Mouse (Mus musculus) stomach, embryonic 16.5 days (tissue): ENCODE data around the gene Atpif1. TPM values are rescaled to one million over a fixed set of nuclear protein-coding genes. Genes with fewer than 3 reads are reported as not detected.
"Not testable (repeated sequence)": the region's sequence is repeated elsewhere in the genome, so short reads cannot be mapped to it uniquely, and the experiment has no call there.

Experiments used
- ATAC-seq: fragments of 200-750 bp; cut with Nextera tagmentation; 2 replicates; pipeline ENCODE4 v1.8.0; 2017; ENCODE audit warnings: moderate number of reproducible peaks, moderate TSS enrichment; ENCODE audit not compliant: insufficient read depth, low FRiP score
- H3K27ac ChIP-seq: fragments of 300-500 bp; sonication (generic); 2 replicates; pipeline ENCODE4 v1.5.1; 2014; ENCODE audit warnings: low read length
- H3K27me3 ChIP-seq: fragments of 300-500 bp; sonication (generic); 2 replicates; pipeline ENCODE4 v1.6.1; 2014; ENCODE audit warnings: low read length, control low read depth, mixed read lengths; ENCODE audit not compliant: control insufficient read depth, insufficient read depth
- H3K36me3 ChIP-seq: fragments of 300-500 bp; sonication (generic); 2 replicates; pipeline ENCODE4 v1.6.1; 2014; ENCODE audit warnings: low read length; ENCODE audit not compliant: control insufficient read depth, insufficient read depth
- H3K4me1 ChIP-seq: fragments of 300-500 bp; sonication (generic); 2 replicates; pipeline ENCODE4 v1.6.1; 2014; ENCODE audit warnings: low read length, control low read depth, mixed read lengths; ENCODE audit not compliant: control insufficient read depth, insufficient read depth
- H3K4me2 ChIP-seq: fragments of 300-500 bp; sonication (generic); 2 replicates; pipeline ENCODE4 v1.6.1; 2014; ENCODE audit warnings: low read depth, low read length, mixed read lengths
- H3K4me3 ChIP-seq: fragments of 300-500 bp; sonication (generic); replicated peaks from 2 replicates; pipeline ENCODE4 v1.5.1; 2014; ENCODE audit warnings: mild to moderate bottlenecking, low read length
- H3K9ac ChIP-seq: fragments of 300-500 bp; sonication (generic); 2 replicates; pipeline ENCODE4 v1.6.1; 2014; ENCODE audit warnings: low read length
- H3K9me3 ChIP-seq: fragments of 300-500 bp; sonication (generic); replicated peaks from 2 replicates; pipeline ENCODE4 v1.6.1; 2016; ENCODE audit warnings: low read length, control low read depth; ENCODE audit not compliant: control insufficient read depth
- WGBS: fragments of 180-500 bp; shearing (Covaris S2); extraction: QIAGEN DNeasy Blood & Tissue Kit; methylation state at CpG from one replicate; pipeline ENCODE4 v1.1.7; 2014; 5-methylcytosine and 5-hydroxymethylcytosine counted together
- polyA plus RNA-seq: library from polyadenylated mRNA; unstranded; fragments of >200 nt; fragmentation: Nextera tagmentation; extraction: Ambion mirVana; gene quantifications from 2 replicates; pipeline ENCODE4 v1.2.1, GENCODE M21; 2015

Gene Atpif1
- polyA plus RNA-seq, 1 experiment from 2014 or later, result 1,078 TPM

- Histone ChIP-seq H3K4me2 (no peak overlapping the region), H3K4me3 (no peak overlapping the region), H3K9me3 (no peaks in the 10 kb centered on the region), H3K9ac (no peak overlapping the region), H3K4me1 (peaks cover 9% of the 10 kb centered on the region; the same call in 1 of the 2 replicates), H3K36me3 (no peaks in the 10 kb centered on the region), H3K27me3 (no peaks in the 10 kb centered on the region), H3K27ac (no peak overlapping the region; the same call in 1 of the 2 replicates)
- ATAC-seq, result no peak
- WGBS, result 69% methylated on average over 3 of the region's 3 CpGs
Observed at GRCm38 (mm10) chr4:132563261-132563660, 29.8 kb upstream of the Atpif1 start.

GRCm38 (mm10) chr4:132555550-132555949 is 22.1 kb upstream of the Atpif1 start:
- not testable (repeated sequence) for H3K4me1 ChIP-seq, H3K4me3 ChIP-seq, H3K27ac ChIP-seq, ATAC-seq, H3K9me3 ChIP-seq, H3K9ac ChIP-seq, H3K4me2 ChIP-seq, H3K27me3 ChIP-seq
- WGBS, result 87% methylated on average over 7 of the region's 7 CpGs
- peaks cover 20% of the 10 kb centered on the region for H3K36me3 ChIP-seq

GRCm38 (mm10) chr4:132554653-132555052 is 21.2 kb upstream of the Atpif1 start:
- peak overlapping the region; percentile 44; the same call in 1 of the 2 replicates for H3K27ac ChIP-seq
- no peaks in the 10 kb centered on the region for H3K27me3 ChIP-seq

GRCm38 (mm10) chr4:132554221-132554620 is 20.8 kb upstream of the Atpif1 start:
- Histone ChIP-seq H3K4me2 (no peak overlapping the region), H3K9ac (no peak overlapping the region), H3K27ac (peak overlapping the region; percentile 44; the same call in 1 of the 2 replicates), H3K4me3 (no peak overlapping the region), H3K4me1 (peaks cover 5% of the 10 kb centered on the region; the same call in 1 of the 2 replicates), H3K36me3 (peaks cover 23% of the 10 kb centered on the region), H3K9me3 (no peaks in the 10 kb centered on the region), H3K27me3 (no peaks in the 10 kb centered on the region)
- 59% methylated on average over 5 of the region's 5 CpGs for WGBS
- no peak for ATAC-seq

More at GRCm38 (mm10) chr4:132554653-132555052, 21.2 kb upstream of the Atpif1 start:
- H3K36me3 ChIP-seq, result peaks cover 20% of the 10 kb centered on the region
- no peak overlapping the region for H3K4me3 ChIP-seq
- ATAC-seq, result no peak
- H3K4me2 ChIP-seq, result no peak overlapping the region
- H3K9ac ChIP-seq, result no peak overlapping the region
- H3K9me3 ChIP-seq, result no peaks in the 10 kb centered on the region
- 67% methylated on average over 8 of the region's 8 CpGs for WGBS
- H3K4me1 ChIP-seq, result peaks cover 5% of the 10 kb centered on the region; the same call in 1 of the 2 replicates

- Histone ChIP-seq H3K4me3 (no peak overlapping the region), H3K27me3 (no peaks in the 10 kb centered on the region), H3K4me2 (no peak overlapping the region), H3K9me3 (no peaks in the 10 kb centered on the region), H3K36me3 (peaks cover 33% of the 10 kb centered on the region), H3K27ac (no peak overlapping the region), H3K9ac (no peak overlapping the region), H3K4me1 (no peaks in the 10 kb centered on the region)
- WGBS, result 24% methylated on average over 8 of the region's 8 CpGs
- peak; percentile 64; the same call in 1 of the 2 replicates for ATAC-seq
Observed at GRCm38 (mm10) chr4:132545851-132546250, 12.4 kb upstream of the Atpif1 start.

- H3K36me3 ChIP-seq, result peaks cover 22% of the 10 kb centered on the region
- no peaks in the 10 kb centered on the region for H3K9me3 ChIP-seq
Observed at GRCm38 (mm10) chr4:132542724-132543123, 9.3 kb upstream of the Atpif1 start.

GRCm38 (mm10) chr4:132541413-132541812 is 8.0 kb upstream of the Atpif1 start:
- Histone ChIP-seq H3K36me3 (peaks cover 22% of the 10 kb centered on the region), H3K27ac (no peak overlapping the region), H3K4me3 (no peak overlapping the region), H3K9me3 (no peaks in the 10 kb centered on the region), H3K27me3 (no peaks in the 10 kb centered on the region), H3K4me2 (no peak overlapping the region), H3K4me1 (peaks cover 8% of the 10 kb centered on the region), H3K9ac (no peak overlapping the region)
- WGBS, result 84% methylated on average over 4 of the region's 4 CpGs
- no peak for ATAC-seq

More at GRCm38 (mm10) chr4:132542724-132543123, 9.3 kb upstream of the Atpif1 start:
- H3K9ac ChIP-seq, result no peak overlapping the region
- H3K4me3 ChIP-seq, result no peak overlapping the region
- H3K4me1 ChIP-seq, result no peaks in the 10 kb centered on the region
- no peak overlapping the region for H3K27ac ChIP-seq
- WGBS, result 59% methylated on average over 1 of the region's 1 CpGs
- H3K4me2 ChIP-seq, result no peak overlapping the region
- H3K27me3 ChIP-seq, result no peaks in the 10 kb centered on the region
- ATAC-seq, result no peak

GRCm38 (mm10) chr4:132539481-132539880 is 6.0 kb upstream of the Atpif1 start:
- no peak overlapping the region for H3K27ac ChIP-seq
- H3K27me3 ChIP-seq, result no peaks in the 10 kb centered on the region
- H3K4me2 ChIP-seq, result no peak overlapping the region
- ATAC-seq, result no peak
- H3K4me1 ChIP-seq, result peaks cover 16% of the 10 kb centered on the region
- no peaks in the 10 kb centered on the region for H3K9me3 ChIP-seq
- WGBS, result 95% methylated on average over 5 of the region's 5 CpGs
- H3K4me3 ChIP-seq, result no peak overlapping the region
- H3K9ac ChIP-seq, result no peak overlapping the region
- H3K36me3 ChIP-seq, result peaks cover 17% of the 10 kb centered on the region; the same call in 1 of the 2 replicates

- peak within 1 kb of the TSS; percentile 95 for H3K4me2 ChIP-seq
- H3K9ac ChIP-seq, result peak within 1 kb of the TSS; percentile 95
- no peaks in the 10 kb centered on the region for H3K27me3 ChIP-seq
- H3K4me1 ChIP-seq, result peaks cover 29% of the 10 kb centered on the region
- under 1% methylated on average over 60 of the region's 60 CpGs for WGBS
- no peaks in the 10 kb centered on the region for H3K9me3 ChIP-seq
- peaks cover 6% of the 10 kb centered on the region; the same call in 1 of the 2 replicates for H3K36me3 ChIP-seq
- ATAC-seq, result peak; percentile 72
- H3K4me3 ChIP-seq, result peak within 1 kb of the TSS; percentile 99
- peak within 1 kb of the TSS; percentile 74 for H3K27ac ChIP-seq
Observed at GRCm38 (mm10) chr4:132535406-132536121, 2.1 kb upstream of the Atpif1 start, which contains the start of gene Dnajc8. Gene Dnajc8, plus strand, starts transcription at chr4:132535550.
